Mouse (Mus musculus): ENCODE measurements around the gene Ticrr.

The Ticrr gene

DNA sequence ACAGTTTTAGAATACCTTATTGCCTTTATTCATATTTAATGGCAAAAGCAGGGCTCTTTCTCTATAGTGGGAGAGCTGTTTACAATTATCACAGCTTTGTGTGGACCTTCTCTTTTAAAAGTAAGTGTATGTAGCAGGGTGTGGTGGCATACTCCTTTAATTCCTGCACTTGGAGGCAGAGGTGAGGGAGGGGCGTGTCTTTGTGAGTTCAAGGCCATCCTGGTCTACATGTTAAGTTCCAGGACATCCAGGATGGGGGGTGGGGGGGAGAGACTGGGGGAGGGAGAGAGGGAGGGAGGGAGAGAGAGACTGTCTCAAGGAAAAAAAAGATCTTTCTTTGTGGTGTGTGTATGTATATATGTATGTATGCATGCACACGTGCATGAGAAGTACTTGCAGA, 20.2 kb downstream of the Ticrr start:
- DNase-seq (ENCODE audit: low read depth, low spot score): no peak

DNA sequence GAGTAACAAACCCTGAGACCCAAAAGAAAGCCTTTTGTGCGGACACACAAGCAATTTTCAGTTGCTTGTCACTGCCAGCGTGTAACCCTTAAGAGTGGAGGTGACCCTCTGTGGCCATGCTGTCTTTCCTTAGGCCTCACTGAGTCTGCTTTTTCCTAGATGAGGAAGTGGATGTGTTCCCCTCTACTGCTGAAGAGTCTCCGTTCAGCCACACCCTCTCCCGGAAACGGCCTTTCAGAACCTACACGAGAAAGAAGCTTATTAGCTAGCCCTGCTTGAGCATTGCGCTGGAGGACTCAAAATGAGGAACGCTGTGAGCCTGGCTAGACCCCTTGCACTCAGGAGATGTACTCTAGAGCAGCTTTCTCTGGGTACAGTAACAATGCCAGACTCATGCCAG, 36.5 kb downstream of the Ticrr start:
- DNase-seq (ENCODE audit: low read depth, low spot score): no peak

DNA sequence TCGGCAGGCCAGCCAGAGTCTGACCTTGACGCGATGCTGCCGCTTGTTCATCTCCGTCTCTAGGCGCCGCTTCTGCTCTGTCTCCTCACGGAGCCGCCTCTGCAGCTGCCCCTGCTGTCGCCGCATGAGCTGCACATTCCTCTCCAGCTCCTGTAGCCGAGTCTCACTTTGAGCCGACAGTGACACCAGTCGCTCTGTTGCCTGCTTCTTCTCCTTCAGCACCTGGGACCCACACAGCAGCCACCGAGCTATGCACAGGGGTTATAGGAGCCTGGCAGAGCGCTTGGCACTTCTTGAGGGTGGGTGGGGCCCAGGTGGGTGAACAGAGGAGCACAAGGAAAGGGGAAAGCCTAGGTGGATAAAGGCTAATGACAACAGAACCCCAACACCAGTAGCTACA, 42.8 kb downstream of the Ticrr start:
- DNase-seq (ENCODE audit: low read depth, low spot score): no peak

DNA sequence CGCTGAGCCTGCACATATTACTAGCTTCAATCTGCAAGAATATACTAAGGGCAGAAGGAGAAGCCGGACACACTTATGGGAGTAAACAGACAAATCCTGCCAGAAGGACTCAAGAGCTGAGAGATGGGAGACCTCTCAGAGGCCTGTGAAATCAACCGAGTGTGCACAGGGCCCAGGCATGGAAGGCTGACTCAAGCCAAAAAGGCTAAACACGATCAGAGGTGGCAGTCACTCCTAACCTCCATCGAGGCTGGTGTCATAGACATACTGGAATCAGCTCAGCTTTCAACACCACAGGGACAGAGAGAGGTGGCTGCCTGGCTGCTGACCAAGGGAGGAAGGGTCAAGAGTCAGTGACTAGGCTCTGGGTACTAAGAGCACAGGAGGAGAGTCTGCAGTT, 45.2 kb downstream of the Ticrr start:
- DNase-seq (ENCODE audit: low read depth, low spot score): no peak

DNA sequence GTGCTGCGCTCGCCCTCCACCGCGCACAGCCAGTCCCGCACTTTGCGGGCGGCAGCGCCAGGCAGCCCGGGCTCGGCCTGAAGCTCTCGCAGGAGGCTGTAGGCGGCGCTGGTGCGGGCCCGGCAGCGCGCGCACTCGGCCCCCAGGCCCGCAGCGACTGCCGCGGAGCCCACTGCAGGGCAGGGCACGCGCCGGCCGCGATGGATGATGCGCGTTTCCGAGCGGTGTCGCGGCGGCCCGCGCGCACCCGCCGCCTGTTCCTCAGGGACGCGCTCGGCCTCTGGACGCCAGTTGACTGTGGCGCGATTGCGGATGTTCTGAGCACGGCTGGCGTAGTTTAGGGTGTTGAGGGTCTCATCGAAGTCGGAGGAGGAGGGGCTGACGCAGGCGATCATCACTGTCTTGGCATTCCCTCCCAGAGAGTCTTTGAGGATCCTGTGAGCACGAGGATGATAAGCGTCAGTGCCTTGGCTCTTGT, 50.2 kb downstream of the Ticrr start:
- DNase-seq (ENCODE audit: low read depth, low spot score): no peak

DNA sequence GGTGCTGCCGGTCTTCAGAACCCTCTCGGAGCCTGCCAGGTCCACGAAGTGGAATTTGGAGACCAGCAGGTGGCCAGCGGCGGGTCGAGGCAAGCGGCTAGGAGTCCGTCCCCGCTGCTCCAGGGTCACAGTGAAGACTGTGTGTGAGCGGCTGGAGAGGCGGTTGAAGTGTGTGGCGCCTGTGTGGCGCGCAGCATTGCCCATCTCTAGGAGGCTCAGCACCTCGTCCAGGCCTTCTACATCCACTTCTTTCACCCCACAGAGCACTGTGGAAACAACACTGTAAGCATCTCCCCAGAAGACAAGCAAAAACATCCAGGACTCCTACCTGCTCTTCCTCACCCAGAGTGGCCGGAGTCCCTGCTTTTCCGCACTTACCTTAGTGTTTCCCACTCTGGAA, 50.8 kb downstream of the Ticrr start:
- no peak for DNase-seq (ENCODE audit: low read depth, low spot score)

DNA sequence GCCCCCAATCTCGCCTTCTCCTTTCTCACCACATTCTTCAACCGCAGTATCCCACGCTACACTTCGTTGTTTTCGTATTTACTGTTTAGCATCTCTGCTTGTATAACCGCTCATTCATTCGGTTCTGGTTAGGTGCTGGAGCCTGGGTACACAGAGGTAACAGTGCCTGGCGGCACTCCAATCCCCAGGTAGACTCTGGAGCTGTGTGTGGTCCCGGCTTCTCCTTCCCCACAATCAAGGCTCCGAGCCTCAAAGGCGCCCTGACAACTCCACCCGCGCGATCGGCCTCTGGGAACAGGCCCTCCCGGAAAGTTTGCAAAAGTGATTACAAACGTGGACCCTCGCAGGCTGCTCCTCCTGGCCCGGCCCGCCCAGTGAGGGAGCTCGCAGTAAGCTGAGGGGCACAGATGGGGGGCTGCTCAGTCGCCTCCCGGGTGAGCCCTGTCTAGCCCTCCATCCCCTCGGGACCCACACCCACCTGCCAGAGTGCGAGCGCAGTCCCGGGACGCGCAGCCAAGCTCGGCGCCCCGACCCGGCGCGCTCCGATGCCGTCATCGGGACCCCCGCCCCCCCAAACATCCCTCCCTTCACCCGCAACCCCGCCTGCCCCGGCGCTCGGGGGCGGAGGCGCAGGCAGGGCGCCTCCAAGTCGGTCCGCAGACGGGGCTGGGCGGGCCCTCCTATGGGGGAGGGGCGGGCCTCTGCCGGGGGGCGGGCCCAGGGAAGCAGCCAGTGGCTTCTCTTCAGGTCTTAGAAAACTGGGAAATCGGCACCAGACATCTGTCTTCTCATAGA, 55.4 kb downstream of the Ticrr start, which contains the start of gene Kif7:
Kif7 (minus strand) TSS at position 534 of the 795 bp plus-strand sequence.
- DNase-seq (ENCODE audit: low read depth, low spot score): peak; percentile 81

DNA sequence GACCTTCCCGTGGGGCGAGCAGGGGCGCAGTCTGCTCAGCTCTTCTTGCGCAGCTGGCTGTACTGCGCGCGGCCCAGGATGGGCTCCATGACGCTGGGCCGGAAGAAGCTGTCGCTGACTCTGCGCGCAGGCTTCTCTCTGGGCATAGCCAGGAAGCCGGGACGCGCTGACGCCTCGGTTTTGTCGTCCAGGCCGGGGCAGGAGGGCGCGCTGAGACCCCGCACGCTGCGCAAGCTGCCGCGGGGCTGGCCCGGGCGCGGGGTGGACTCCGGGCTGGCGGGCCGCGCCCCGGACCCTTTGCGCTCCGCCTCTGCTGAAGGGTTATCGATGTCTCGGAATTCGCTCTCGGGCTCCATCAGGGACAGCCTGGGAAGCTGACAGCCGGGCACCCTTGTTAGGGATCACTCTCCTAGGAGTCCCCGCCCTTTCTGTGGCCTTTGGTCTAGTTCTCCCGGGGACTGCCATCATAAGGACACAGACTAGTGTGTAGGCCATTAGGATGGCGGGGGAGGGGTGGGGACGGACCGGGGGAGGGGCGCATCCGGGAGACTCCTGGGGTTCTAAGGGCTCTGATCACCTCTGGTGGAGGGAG, 61.5 kb downstream of the Ticrr start:
- DNase-seq (ENCODE audit: low read depth, low spot score): no peak

DNA sequence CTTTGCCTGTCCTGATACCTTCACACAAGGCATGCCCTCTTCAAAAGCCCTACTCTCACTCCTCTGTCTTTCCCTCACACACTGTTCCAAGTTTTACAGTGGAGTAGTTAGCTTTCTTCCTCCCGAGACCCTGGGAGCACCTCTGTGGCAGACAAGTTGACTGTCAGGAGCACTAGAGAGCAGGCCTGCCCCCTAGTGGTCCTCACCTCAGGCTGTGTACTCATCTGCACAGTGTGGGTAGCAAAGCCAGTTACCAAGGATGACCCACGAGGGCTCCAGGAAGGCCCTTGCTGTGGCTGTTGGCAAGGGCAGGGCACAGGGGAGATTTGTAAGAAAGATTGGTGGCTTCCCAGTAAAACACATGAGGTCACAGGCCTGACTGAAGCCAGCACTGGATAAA, 67.1 kb downstream of the Ticrr start:
- DNase-seq (ENCODE audit: low read depth, low spot score): no peak

DNA sequence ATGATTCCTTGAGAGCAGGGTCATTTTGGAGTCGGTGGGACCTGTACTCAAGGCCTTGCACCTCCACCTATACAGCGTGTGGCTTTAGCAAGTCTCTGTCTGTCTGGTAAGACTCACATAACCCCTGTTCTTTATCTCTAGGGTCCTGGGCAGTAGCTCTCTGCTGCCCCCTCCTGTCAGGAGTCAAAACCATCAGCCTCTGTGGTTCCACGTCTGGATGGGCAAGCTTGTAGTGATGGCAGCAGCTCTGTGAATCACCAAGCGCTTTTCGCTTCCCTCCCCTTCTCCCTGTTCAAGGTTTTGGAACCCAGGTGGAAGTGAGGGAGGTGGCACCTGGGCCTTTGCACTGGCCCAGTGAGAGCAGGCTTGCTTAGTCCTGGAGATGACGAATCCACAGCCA, 68.2 kb downstream of the Ticrr start:
- no peak for DNase-seq (ENCODE audit: low read depth, low spot score)

DNA sequence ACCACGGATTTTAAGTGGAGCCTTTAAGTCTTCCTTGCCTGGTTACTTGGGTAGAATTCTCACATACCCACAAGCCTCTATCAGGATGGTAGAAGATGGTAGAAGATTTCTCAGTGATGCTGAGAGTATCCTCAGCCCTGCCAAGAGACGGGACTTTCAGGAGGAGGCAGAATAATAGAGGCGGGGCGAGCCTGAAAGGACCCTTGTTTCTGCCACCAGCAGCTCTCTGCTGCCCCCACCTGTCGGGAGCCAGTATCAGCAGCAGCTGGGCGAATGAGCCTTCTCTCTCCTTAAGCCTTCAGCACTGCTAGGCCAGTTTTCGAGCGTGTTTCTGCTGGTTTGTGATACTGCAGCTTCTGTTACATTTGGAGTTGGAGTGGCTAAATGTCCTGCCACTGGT, 69.2 kb downstream of the Ticrr start:
- no peak for DNase-seq (ENCODE audit: low read depth, low spot score)

DNA sequence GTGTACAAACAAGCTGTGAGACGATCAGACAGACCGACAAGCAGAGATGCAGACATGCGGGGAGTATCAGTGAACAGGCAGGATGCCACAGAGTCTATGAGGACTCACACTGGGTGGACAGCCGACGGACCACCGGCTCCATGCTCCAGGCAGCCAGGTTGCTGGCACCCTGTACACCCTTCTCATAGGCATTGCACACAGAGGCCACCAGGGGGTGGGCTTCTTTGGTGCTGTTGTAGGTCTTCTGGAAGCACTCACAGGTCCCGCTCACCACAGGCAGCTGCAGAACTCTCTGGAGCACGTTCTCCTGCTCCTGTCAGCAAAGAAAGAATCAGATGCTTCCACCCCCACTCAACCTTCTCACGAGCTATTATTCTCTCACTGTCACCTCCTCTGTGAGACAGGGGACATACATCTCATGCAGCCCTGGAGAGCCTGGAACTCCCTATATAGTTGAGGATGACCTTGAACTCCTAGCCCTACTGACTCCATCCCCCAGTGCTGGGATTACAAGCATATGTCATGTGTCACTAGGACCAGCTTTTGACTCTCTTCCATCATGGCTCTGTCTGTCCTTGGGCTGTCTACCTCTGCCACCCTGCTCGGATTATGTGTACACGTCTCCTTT, 69.9 kb downstream of the Ticrr start:
- no peak for DNase-seq (ENCODE audit: low read depth, low spot score)

DNA sequence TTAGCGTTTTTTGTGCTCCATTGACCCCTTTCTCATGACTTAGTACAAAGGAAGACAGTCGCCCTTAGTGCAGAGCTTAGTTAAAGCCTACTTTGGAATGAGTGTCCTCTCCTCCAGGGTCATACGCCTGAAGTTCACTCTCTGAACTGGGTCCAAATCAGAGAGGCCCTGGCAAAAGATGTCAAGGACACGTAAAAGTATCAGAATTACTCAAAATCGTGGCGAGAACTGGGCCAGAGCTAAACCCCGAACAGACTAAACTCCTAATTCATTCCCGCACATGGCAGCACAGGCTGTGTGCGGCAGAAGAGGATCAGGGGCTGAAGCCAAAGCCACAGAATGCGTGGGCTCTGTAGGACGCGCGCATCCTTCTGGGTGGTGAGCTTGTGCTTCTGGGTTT, 71.4 kb downstream of the Ticrr start:
- DNase-seq (ENCODE audit: low read depth, low spot score): no peak

DNA sequence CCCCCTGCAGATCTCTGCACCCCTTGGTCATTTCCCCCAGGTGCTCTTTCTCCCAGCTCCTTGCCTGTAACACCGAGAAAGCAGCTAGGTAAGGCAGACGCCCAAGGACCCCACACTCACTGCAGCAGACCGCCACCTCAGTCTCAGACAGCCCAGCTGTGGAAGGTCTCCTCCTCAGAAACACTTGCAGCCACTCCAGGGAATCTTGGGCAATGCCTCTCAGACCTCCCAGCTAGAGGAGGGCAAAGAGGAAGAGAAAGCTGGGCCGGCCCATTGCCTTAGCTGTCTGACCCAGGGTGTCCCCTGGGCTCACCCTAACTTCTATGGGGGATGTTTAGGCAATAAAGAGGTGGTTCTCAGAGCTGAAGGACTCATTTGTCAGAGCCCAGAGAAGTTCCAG, 72.6 kb downstream of the Ticrr start, which contains the start of gene Plin1:
Plin1 (minus strand) TSS at position 282 of the 400 bp plus-strand sequence.
- no peak for DNase-seq (ENCODE audit: low read depth, low spot score)

DNA sequence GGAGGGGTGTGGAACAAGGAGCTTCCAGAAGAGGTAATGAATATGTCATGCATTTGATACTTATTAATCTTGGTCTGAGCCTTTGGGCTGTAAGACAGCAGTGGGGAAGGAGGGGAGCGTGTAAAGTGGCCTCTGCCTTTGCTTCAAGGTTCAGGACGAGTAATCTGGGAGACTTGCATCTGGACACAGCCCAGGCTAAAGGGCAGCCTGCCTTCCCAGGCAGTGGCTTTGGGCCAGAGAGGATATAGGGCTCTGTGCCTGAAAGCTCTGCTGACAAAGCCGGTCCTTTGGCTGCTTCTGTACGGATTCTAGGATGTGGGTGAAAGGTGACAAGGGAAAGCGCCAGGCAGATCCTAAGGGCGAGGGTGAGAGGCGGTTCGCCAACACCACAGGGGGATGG, 74.6 kb downstream of the Ticrr start:
- no peak for DNase-seq (ENCODE audit: low read depth, low spot score)

DNA sequence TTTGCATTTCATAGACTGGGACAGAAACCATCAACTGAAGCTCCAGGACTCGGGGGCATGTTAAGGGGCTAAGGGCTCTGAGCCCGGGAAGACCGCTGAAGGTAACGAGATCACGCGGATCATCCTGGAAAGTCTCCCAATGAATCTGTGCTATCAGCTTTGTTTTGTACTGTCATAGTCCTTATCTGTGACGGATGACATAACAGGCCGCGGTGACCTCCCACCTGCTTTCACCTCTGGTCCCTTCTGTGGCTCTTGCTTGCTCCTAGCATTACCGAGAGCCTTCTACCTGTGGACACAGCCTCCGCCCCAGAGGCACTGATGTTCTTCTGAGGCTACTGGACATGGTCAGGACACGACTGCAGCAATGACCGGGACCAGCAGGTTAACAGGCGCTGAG, 76.5 kb downstream of the Ticrr start:
- DNase-seq (ENCODE audit: low read depth, low spot score): no peak

DNA sequence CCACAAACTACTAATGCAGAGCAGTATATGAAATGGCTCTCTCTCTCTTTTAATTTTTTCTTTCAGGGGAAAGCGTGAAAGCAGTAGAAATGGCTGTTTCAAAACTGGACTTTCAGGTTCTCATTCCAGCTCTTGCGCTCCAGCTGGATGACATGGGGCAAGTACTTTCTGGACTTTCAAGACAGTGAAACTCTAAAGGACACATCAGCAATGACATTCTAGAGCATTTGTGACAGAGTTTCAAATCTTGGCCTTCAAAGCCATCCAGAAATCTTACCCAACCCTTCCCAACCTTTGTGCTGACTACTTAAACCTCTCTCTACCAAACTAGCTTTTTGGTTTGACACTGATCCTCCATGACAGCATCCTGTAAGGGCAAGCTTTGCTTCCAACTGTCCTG, 78.9 kb downstream of the Ticrr start:
- DNase-seq (ENCODE audit: low read depth, low spot score): no peak

DNA sequence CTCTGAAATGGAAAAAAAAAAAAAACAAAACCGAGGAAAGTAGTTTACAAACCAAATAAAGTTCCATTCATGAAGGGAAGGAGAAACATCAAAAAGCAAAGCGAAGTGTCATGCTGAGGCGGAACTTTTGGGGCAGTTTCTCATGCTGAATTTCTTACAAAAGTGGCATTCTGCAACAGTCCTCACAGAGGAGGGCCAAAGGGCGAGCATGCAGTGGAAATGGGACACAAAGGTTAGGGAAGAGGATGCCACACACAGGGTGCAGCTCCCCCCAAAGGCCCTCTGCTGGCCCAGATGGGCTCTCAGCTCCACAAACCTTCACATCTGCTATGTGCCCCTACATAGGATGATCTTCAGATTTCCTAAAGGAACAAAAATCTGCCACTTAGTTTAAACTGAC, 80.3 kb downstream of the Ticrr start:
- DNase-seq (ENCODE audit: low read depth, low spot score): no peak

DNA sequence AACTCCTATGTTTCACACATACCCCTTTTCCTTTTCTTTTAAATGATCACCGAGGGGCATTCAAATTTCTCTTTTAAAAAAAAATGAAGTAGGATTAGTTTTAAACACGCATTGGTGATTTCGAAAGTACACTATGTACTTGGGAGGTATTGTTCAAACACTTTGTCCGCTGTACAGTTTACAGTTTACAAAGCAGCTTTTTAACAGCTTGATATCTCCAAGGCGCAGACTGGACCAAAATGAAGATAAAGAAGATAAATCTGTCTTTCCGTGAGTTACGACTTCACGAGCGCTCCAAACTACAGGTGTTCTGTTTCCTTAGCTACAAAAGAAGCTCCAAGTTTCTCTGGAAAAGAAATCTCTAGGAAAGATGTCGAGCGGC, 82.3 kb downstream of the Ticrr start:
- DNase-seq (ENCODE audit: low read depth, low spot score): no peak

DNA sequence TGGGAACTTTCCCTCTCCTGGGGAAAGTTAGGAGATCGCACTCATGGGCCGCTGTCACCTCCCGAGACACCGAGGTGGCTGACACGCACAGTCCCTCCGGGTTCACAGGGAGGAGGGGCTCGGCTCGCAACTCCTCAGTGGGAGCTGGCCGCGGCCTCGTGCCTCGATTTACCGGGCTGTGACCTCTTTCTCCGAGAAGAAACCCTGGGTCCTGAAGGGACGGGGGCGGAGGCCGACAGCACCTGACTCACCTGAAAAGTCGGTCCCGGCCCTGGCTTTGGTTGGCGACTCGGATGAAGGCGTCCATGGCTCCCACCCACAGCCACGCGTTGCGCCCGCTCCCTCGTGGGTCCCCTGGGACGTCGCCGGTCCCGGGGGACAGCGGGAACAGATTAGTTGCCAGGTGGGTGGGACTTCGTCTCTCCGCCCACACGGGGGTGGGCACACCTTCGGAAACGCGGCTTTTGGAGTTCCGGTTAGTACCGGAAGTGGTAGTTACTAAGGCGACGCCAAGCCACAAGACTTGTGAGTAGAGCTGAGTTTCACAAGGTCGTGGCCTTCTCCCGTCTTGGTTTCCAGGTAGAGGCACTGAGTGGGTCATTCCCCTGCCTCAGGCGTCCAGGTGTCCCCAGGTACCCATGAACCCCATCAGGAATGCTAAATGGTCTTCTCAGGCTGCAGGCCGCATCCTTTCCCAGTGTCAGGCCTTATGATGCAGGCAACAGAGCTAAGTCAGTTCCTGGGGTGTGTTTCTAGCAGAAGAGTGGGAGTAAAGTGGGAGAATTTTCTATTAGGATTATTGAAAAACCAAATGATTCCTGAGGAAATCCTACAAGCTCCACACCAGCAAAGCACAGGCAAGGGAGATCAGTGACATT, 82.9 kb downstream of the Ticrr start, which contains the start of the genes Pex11a and Wdr93:
Pex11a (minus strand) TSS at position 473 of the 878 bp plus-strand sequence.
Wdr93 (plus strand) TSS at position 505 of the 878 bp plus-strand sequence.
- no peak for DNase-seq (ENCODE audit: low read depth, low spot score)

DNA sequence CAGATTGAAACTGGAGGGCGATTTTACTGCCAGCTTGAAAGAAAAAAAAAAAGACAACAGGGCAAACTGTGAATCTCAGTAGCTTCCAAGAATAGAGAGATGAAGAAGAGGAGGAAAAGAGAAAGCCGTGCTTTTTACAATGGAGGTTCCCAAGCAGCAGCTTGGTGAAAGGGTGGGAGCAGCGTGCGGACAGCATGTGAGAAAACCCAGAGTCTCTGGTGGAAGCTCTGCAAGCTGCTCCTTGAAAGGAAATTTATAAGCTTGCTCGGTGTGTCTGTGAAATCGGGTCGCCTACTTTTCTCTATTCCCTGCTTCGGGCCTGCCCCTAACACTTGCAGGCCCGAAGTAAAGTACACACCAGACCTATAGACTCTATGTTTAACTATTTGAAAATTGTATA, 84.1 kb downstream of the Ticrr start:
- no peak for DNase-seq (ENCODE audit: low read depth, low spot score)

DNA sequence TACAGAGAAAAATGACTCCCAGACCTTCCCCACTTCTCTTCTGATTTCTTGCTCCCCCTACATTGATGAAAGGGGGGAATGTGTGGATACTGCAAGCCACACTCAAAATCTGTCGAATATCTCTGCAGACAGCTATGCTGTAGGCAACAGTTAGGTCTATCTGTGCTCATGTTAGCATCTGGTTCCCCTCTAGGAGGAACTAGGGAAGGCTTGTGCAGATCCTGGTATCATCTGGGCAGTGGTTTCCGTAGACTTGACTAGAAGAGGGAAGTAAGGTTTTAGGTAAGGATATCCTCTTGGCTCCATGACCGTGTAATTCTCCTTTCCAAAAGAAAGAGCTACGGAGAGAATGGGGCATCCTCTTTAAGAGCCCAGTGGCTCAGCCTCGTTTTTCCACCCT, 84.6 kb downstream of the Ticrr start:
- DNase-seq (ENCODE audit: low read depth, low spot score): no peak

All from WW6 (cell line).